Mouse (Mus musculus) liver, embryonic 11.5 days (tissue): ENCODE measurements around the gene Gm34302. TPM values are rescaled to one million over a fixed set of nuclear protein-coding genes. Genes with fewer than 3 reads are reported as not detected.

Experiments used
- ATAC-seq: fragments of 200-750 bp; cut with Nextera tagmentation; replicated peaks from 2 replicates; pipeline ENCODE4 v1.8.0; 2017; ENCODE audit warnings: moderate number of reproducible peaks, mild to moderate bottlenecking, moderate TSS enrichment, moderate library complexity; ENCODE audit not compliant: low FRiP score
- DNase-seq: peaks from one replicate; pipeline ENCODE4 v3.0.0-alpha.2; 2017; ENCODE audit warnings: low spot score
- H3K27ac ChIP-seq: fragments of 300-500 bp; sonication (generic); 2 replicates; pipeline ENCODE4 v1.5.1; 2014; ENCODE audit warnings: mild to moderate bottlenecking, low read depth, low read length, control low read depth
- H3K27me3 ChIP-seq: fragments of 300-500 bp; sonication (generic); replicated peaks from 2 replicates; pipeline ENCODE4 v1.6.1; 2014; ENCODE audit warnings: low read length, mixed read lengths; ENCODE audit not compliant: control insufficient read depth, insufficient read depth
- H3K36me3 ChIP-seq: fragments of 300-500 bp; sonication (generic); 2 replicates; pipeline ENCODE4 v1.6.1; 2014; ENCODE audit warnings: mild to moderate bottlenecking, low read length, moderate library complexity, mixed read lengths; ENCODE audit not compliant: control insufficient read depth, insufficient read depth
- H3K4me1 ChIP-seq: fragments of 300-500 bp; sonication (generic); replicated peaks from 2 replicates; pipeline ENCODE4 v1.6.1; 2014; ENCODE audit warnings: low read length, mixed read lengths; ENCODE audit not compliant: control insufficient read depth, insufficient read depth
- H3K4me2 ChIP-seq: fragments of 300-500 bp; sonication (generic); 2 replicates; pipeline ENCODE4 v1.6.1; 2014; ENCODE audit warnings: mild to moderate bottlenecking, control low read depth, moderate library complexity
- H3K4me3 ChIP-seq: fragments of 300-500 bp; sonication (generic); 2 replicates; pipeline ENCODE4 v1.5.1; 2014; ENCODE audit warnings: low read depth, low read length, control low read depth
- H3K9ac ChIP-seq: fragments of 300-500 bp; sonication (generic); 2 replicates; pipeline ENCODE4 v1.6.1; 2014; ENCODE audit warnings: low read depth, low read length, control low read depth
- H3K9me3 ChIP-seq: fragments of 300-500 bp; sonication (generic); 2 replicates; pipeline ENCODE4 v1.6.1; 2016; ENCODE audit warnings: low read length, inconsistent platforms, mixed read lengths; ENCODE audit not compliant: control insufficient read depth
- WGBS: fragments of 180-500 bp; shearing (Covaris S2); extraction: QIAGEN DNeasy Blood & Tissue Kit; methylation state at CpG from one replicate; pipeline ENCODE4 v1.1.7; 2014; 5-methylcytosine and 5-hydroxymethylcytosine counted together
- polyA plus RNA-seq: library from polyadenylated mRNA; unstranded; fragments of >200 nt; fragmentation: Nextera tagmentation; extraction: Ambion mirVana; gene quantifications from 2 replicates; pipeline ENCODE4 v1.2.1, GENCODE M21; 2014

Gm34302 gene
- polyA plus RNA-seq, 1 experiment from 2014 or later: not detected

GRCm38 (mm10) chr3:63493563-63493962 lies 9.9 kb upstream of the Gm34302 start:
- H3K27ac ChIP-seq: no peak overlapping the region
- DNase-seq (no peak), ATAC-seq (no peak)
- no peaks in the 10 kb centered on the region for H3K9me3 ChIP-seq
- 73% methylated on average over 4 of the region's 4 CpGs for WGBS
- H3K9ac ChIP-seq: no peak overlapping the region
- H3K4me2 ChIP-seq: no peak overlapping the region
- no peaks in the 10 kb centered on the region for H3K27me3 ChIP-seq
- H3K36me3 ChIP-seq: no peaks in the 10 kb centered on the region
- H3K4me1 ChIP-seq: no peaks in the 10 kb centered on the region
- H3K4me3 ChIP-seq: no peak overlapping the region

DNA sequence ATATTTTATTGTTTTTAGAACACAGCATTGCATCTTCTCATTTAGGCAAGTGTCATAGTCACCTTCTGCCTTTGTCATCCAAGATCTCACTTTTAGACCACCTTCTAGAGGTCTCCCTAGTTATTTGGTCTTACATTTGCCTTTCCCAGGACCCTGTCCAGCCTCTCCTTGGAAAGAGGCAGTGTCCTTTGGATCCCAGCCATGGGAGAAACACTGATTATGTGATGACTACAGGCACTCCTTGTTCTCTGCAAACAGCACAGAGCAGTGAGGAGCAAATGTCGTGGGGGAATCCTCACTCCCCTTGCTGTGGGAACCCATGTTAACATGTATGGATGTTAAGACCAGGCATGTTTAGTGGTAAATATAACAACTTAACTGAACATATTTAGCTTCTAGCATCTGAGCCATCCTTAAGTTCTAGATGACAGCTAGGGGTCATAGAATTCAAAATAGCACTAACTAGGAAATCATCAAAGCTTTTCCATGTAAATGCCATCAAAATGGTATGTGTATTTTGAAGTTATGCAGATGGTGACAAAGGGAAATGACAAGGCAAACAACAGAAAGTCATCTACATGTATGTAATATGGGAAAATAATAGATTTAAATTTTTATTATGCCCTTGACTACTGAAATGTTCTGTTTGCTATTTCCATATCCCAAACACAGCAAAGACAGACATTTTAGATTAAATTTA lies 43.1 kb downstream of the Gm34302 start:
- Histone ChIP-seq H3K36me3 (no peaks in the 10 kb centered on the region), H3K9me3 (no peaks in the 10 kb centered on the region), H3K9ac (no peak overlapping the region), H3K27me3 (no peaks in the 10 kb centered on the region), H3K4me3 (no peak overlapping the region), H3K4me1 (no peaks in the 10 kb centered on the region), H3K4me2 (no peak overlapping the region), H3K27ac (no peak overlapping the region)
- ATAC-seq (no peak), DNase-seq (no peak)
- WGBS: 59% methylated on average over 1 of the region's 1 CpGs

DNA sequence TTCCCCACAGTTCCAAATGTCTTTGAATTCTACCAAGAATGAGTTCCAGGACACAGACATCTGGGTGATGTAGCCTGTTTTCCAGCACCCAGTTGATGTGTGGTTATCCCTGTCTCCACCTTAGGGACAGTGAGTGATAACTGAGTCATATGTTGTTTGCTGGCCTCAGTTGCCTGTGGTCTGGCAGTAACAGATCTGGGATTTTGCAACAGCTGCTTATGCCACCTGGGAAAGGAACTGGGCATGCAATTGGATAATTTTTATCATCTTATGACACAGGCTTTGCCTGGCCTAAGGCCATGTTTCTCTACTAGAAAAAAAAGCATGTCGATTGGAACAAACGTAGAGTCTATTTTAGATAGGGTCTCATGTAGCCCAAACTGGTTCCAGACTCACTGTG lies 43.9 kb downstream of the Gm34302 start:
- ATAC-seq (no peak), DNase-seq (no peak)
- H3K9me3 ChIP-seq: no peaks in the 10 kb centered on the region
- WGBS: 92% methylated on average over 2 of the region's 2 CpGs
- H3K9ac ChIP-seq: no peak overlapping the region
- no peak overlapping the region for H3K27ac ChIP-seq
- H3K4me3 ChIP-seq: no peak overlapping the region
- no peaks in the 10 kb centered on the region for H3K27me3 ChIP-seq
- H3K4me2 ChIP-seq: no peak overlapping the region
- H3K4me1 ChIP-seq: no peaks in the 10 kb centered on the region
- H3K36me3 ChIP-seq: no peaks in the 10 kb centered on the region

DNA sequence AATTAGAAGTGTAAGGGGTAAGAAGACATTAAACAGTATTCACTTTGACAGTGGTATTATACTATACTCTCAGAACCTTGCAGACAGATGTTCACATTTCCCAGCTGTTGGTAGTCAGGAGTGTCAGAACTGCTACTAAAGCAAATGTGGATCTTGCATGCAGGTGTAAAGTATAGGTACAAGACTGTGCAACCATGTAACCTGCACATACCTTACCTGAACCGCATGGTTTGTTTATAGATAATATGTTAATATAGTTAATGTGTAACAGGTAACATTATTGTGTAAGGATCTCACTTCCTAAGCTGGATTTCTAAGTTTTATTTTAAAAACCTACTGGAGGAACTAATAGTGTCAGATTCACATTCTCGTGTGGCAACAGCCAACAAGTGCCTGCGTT lies 44.8 kb downstream of the Gm34302 start:
- Histone ChIP-seq H3K4me3 (no peak overlapping the region), H3K27ac (no peak overlapping the region), H3K9me3 (no peaks in the 10 kb centered on the region), H3K27me3 (no peaks in the 10 kb centered on the region), H3K4me2 (no peak overlapping the region), H3K4me1 (no peaks in the 10 kb centered on the region), H3K36me3 (no peaks in the 10 kb centered on the region), H3K9ac (no peak overlapping the region)
- ATAC-seq: no peak
- WGBS: 78% methylated on average over 3 of the region's 3 CpGs
- no peak for DNase-seq

Other genes with a start within 250 kb of the Gm34302 start
- 1.0 and 1.3 TPM in 2 replicates for gene Mme, start 242.3 kb downstream of the Gm34302 start, polyA plus RNA-seq